Mouse (Mus musculus) Patski (cell line): ENCODE measurements around the gene Layn. TPM values are rescaled to one million over a fixed set of nuclear protein-coding genes. Genes with fewer than 3 reads are reported as not detected.

Experiments used
- ATAC-seq: fragments of 100-300 bp; one replicate; pipeline ENCODE4 v1.8.0; 2021
- CTCF ChIA-PET: fragments of 350-600 bp; sonication (Branson Sonifier 250); formaldehyde crosslinking; loops from one replicate; lab custom pipeline; 2022; ENCODE audit warnings: inconsistent platforms; lab: Charles Lee
- POLR2A ChIA-PET: fragments of 350-600 bp; sonication (Branson Sonifier 250); formaldehyde crosslinking; loops from one replicate; lab custom pipeline; 2022; ENCODE audit warnings: antibody characterized with exemption, inconsistent platforms; lab: Charles Lee
- DNase-seq: peaks from one replicate; pipeline ENCODE4 v3.0.0-alpha.2; 2011; ENCODE audit warnings: low read depth, low spot score
- H3K27me3 ChIP-seq: fragments of 371-371 bp; one replicate; pipeline ENCODE4 v1.5.1; 2021
- CTCF ChIP-seq: fragments of 100-300 bp; IDR thresholded peaks from one replicate; pipeline ENCODE4 v1.5.1; 2021
- in situ Hi-C: fragments of 300-500 bp; cut with MboI; formaldehyde crosslinking; loops from 3 replicates; pipeline ENCODE4 v1.11.1; 2018; ENCODE audit warnings: low pct_unique_long_range_greater_than_20kb, mixed read lengths
- polyA plus RNA-seq: library from polyadenylated mRNA; unstranded; gene quantifications from one replicate; pipeline ENCODE4 v1.2.3, GENCODE M21; 2021

Layn gene
- polyA plus RNA-seq, 1 experiment from 2014 or later, result not detected

GRCm38 (mm10) chr9:51032785-51033529 is 43.9 kb downstream of the Layn start:
- ChIA-PET CTCF (no interaction called here), POLR2A (no interaction called here)
- ATAC-seq (no peak), DNase-seq (no peak)
- in situ Hi-C loops, result loop anchor here (25.0 kb wide), 1 partner anchor 254 kb away; the partner anchor contains the start of gene Colca2
- peaks cover 42% of the 10 kb centered on the region for H3K27me3 ChIP-seq
- TF ChIP-seq CTCF, result no peak

- in situ Hi-C loops, result loop anchor here (25.0 kb wide), 1 partner anchor 255 kb away; the partner anchor contains the start of gene Colca2
- CTCF ChIA-PET, result no interaction called here
- no peak for ATAC-seq
- POLR2A ChIA-PET, result no interaction called here
- peaks cover 45% of the 10 kb centered on the region for H3K27me3 ChIP-seq
- DNase-seq, result no peak
- no peak for TF ChIP-seq CTCF
Measured at GRCm38 (mm10) chr9:51032291-51032690, 44.6 kb downstream of the Layn start.

GRCm38 (mm10) chr9:51031603-51032002 is 45.3 kb downstream of the Layn start:
- in situ Hi-C loops, result loop anchor here (25.0 kb wide), 1 partner anchor 256 kb away; the partner anchor contains the start of gene Colca2
- POLR2A ChIA-PET, result no interaction called here
- CTCF ChIA-PET, result no interaction called here
- no peak for ATAC-seq
- TF ChIP-seq CTCF, result no peak
- DNase-seq, result no peak
- H3K27me3 ChIP-seq, result peaks cover 44% of the 10 kb centered on the region

GRCm38 (mm10) chr9:51030147-51030546 is 46.7 kb downstream of the Layn start:
- POLR2A ChIA-PET, result no interaction called here
- H3K27me3 ChIP-seq, result peaks cover 33% of the 10 kb centered on the region
- in situ Hi-C loops, result loop anchor here (25.0 kb wide), 1 partner anchor 257 kb away; the partner anchor contains the start of gene Colca2
- TF ChIP-seq CTCF, result no peak
- ATAC-seq (no peak), DNase-seq (no peak)
- CTCF ChIA-PET, result no interaction called here

- POLR2A ChIA-PET, result no interaction called here
- in situ Hi-C loops, result loop anchor here (25.0 kb wide), 1 partner anchor 260 kb away; the partner anchor contains the start of gene Colca2
- CTCF ChIA-PET, result interaction anchor here (1.0 to 1.3 kb wide), 2 partner anchors 9 kb away, joined by 3 to 5 read pairs; no protein-coding TSS in a partner anchor
- DNase-seq, result no peak
- H3K27me3 ChIP-seq, result peaks cover 33% of the 10 kb centered on the region
- TF ChIP-seq CTCF, result peak; percentile 31
- ATAC-seq, result no peak
Measured at GRCm38 (mm10) chr9:51026952-51027351, 49.9 kb downstream of the Layn start.

- CTCF ChIA-PET, result no interaction called here
Measured at GRCm38 (mm10) chr9:51021123-51021795, 55.6 kb downstream of the Layn start.

GRCm38 (mm10) chr9:51020351-51020750 is 56.5 kb downstream of the Layn start:
- ATAC-seq (no peak), DNase-seq (no peak)
- ChIA-PET POLR2A (no interaction called here), CTCF (no interaction called here)
- H3K27me3 ChIP-seq, result peaks cover 22% of the 10 kb centered on the region
- in situ Hi-C loops, result loop anchor here (25.0 kb wide), 1 partner anchor 333 kb away; no protein-coding TSS in a partner anchor
- TF ChIP-seq CTCF, result no peak

More at GRCm38 (mm10) chr9:51021123-51021795, 55.6 kb downstream of the Layn start:
- TF ChIP-seq CTCF, result no peak
- ATAC-seq, result no peak
- POLR2A ChIA-PET, result no interaction called here
- H3K27me3 ChIP-seq, result peaks cover 22% of the 10 kb centered on the region
- no peak for DNase-seq
- in situ Hi-C loops, result loop anchor here (25.0 kb wide), 1 partner anchor 334 kb away; no protein-coding TSS in a partner anchor

GRCm38 (mm10) chr9:51019670-51020069 is 57.2 kb downstream of the Layn start:
- in situ Hi-C loops, result loop anchor here (25.0 kb wide), 1 partner anchor 332 kb away; no protein-coding TSS in a partner anchor
- H3K27me3 ChIP-seq, result peaks cover 22% of the 10 kb centered on the region
- ATAC-seq, result no peak
- CTCF ChIA-PET, result no interaction called here
- POLR2A ChIA-PET, result no interaction called here
- TF ChIP-seq CTCF, result no peak
- DNase-seq, result no peak

- ChIA-PET POLR2A (no interaction called here), CTCF (no interaction called here)
- DNase-seq, result no peak
- in situ Hi-C loops, result loop anchor here (25.0 kb wide), 1 partner anchor 328 kb away; no protein-coding TSS in a partner anchor
- no peak for TF ChIP-seq CTCF
- ATAC-seq, result no peak
- peaks cover 15% of the 10 kb centered on the region for H3K27me3 ChIP-seq
Measured at GRCm38 (mm10) chr9:51015732-51016131, 61.2 kb downstream of the Layn start.

GRCm38 (mm10) chr9:51013644-51014043 is 63.2 kb downstream of the Layn start:
- DNase-seq (no peak), ATAC-seq (no peak)
- TF ChIP-seq CTCF, result no peak
- CTCF ChIA-PET, result no interaction called here
- peaks cover 7% of the 10 kb centered on the region for H3K27me3 ChIP-seq
- POLR2A ChIA-PET, result interaction anchor here (0.6 kb wide), 1 partner anchor 158 kb away, joined by 5 read pairs; no protein-coding TSS in a partner anchor
- in situ Hi-C loops, result loop anchor here (25.0 kb wide), 1 partner anchor 326 kb away; no protein-coding TSS in a partner anchor

GRCm38 (mm10) chr9:51009656-51009950 is 67.3 kb downstream of the Layn start:
- CTCF ChIA-PET, result no interaction called here
- POLR2A ChIA-PET, result no interaction called here
- no peak for DNase-seq
- no peak for TF ChIP-seq CTCF
- in situ Hi-C loops, result loop anchor here (5.0 to 25.0 kb wide), 2 partner anchors 157 to 322 kb away; no protein-coding TSS in a partner anchor
- no peaks in the 10 kb centered on the region for H3K27me3 ChIP-seq
- no peak for ATAC-seq
